Mouse (Mus musculus): ENCODE results near the gene Gm20518.

GRCm38 (mm10) chr16:17934445-17934910 lies 43.0 kb upstream of the Gm20518 start:
- TF ChIP-seq CTCF (IDR thresholded peaks at IDR 0.05; ENCODE audit: insufficient read depth, low read length) (no peak), POLR2A (IDR thresholded peaks at IDR 0.05; ENCODE audit: borderline replicate concordance, extremely low read depth, low read depth, low read length) (no peak)

Data from lung, adult 2 months (tissue).